Mouse (Mus musculus) heart, postnatal 0 days (tissue): ENCODE data around the gene Gpr55.

ENCODE experiments used
- CTCF ChIP-seq: IDR thresholded peaks from 2 replicates; pipeline ENCODE4 v1.5.1; 2016; ENCODE audit warnings: antibody characterized with exemption, control low read depth, low read depth
- EP300 ChIP-seq: IDR thresholded peaks from 2 replicates; pipeline ENCODE4 v1.6.1; 2016; ENCODE audit warnings: antibody characterized with exemption, low read depth

- TF ChIP-seq CTCF (no peak), EP300 (no peak)
Measured at GRCm38 (mm10) chr1:85928057-85928687, 32.6 kb downstream of the Gpr55 start, which contains the start of gene 4933407L21Rik.
